Comparison of ENCODE assay signal across 9 mouse cellular contexts in the genomic region with DNA sequence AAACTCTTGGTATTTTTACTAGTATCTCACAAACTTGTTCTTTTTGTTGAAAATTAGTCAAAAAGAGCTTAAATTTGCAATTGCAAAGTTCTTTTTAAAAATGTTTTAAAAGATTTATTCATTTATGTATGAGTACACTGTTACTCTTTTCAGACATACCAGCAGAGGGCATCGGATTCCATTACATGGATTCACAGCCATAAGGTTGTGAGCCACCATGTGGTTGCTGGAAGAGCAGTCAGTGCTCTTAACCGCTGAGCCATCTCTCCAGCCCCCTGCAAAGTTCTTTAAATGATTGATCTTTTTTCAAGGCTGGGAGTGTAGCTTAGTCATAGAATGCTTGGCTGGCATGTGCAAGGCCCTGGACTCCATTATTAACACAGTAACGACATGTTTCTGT. TPM values are rescaled to one million over a fixed set of nuclear protein-coding genes. Genes with fewer than 3 reads are reported as not detected.
DNase-seq lines count a peak whose midpoint lies in the region; TF ChIP-seq lines count a peak whose summit lies in the region.
"Had no signal": no experiment of that assay in that cellular context is flagged by ENCODE, and none has a peak within 500 bp of the region (broad histone marks: within the 10 kb centered on the region; RNA-seq: fewer than 3 reads in every experiment).

No protein-coding gene starts in this region.

- no peak overlapping the region for H3K9ac ChIP-seq in MEL (ENCODE audit: control insufficient read depth, low read depth, low read length, poor library complexity, severe bottlenecking)

- H3K79me2 ChIP-seq in MEL (ENCODE audit: control insufficient read depth, insufficient read depth, low read length, poor library complexity), result peaks cover under 1% of the 10 kb centered on the region; the same call in 1 of the 2 replicates

- no peak overlapping the region for H3K4me3 ChIP-seq in layer of hippocampus, adult 2 months
- no peak overlapping the region for H3K4me3 ChIP-seq in MEL (ENCODE audit: control insufficient read depth in 1 of 2, insufficient read depth in 1 of 2, low read depth in 2 of 2, low read length in 2 of 2)
- H3K4me3 ChIP-seq: erythroblast, embryonic 14.5 days had no signal

- peaks cover 0 to 21% of the 10 kb centered on the region in 2 experiments; a peak in 2 of 4 replicates for H3K36me3 ChIP-seq in MEL (ENCODE audit: control insufficient read depth in 1 of 2, insufficient read depth in 2 of 2, low read length in 2 of 2)

- H3K27ac ChIP-seq in layer of hippocampus, adult 2 months, result no peak overlapping the region; the same call in 1 of the 2 replicates
- H3K27ac ChIP-seq in MEL (ENCODE audit: control insufficient read depth, low read depth, low read length), result no peak overlapping the region

- no peaks in the 10 kb centered on the region for H3K4me1 ChIP-seq in MEL (ENCODE audit: control insufficient read depth in 1 of 2, insufficient read depth in 2 of 2, low read length in 2 of 2)

- peak; percentile 64 for TF ChIP-seq RAD21 in MEL (IDR thresholded peaks at IDR 0.05; ENCODE audit: low read depth, low read length)

- TF ChIP-seq EP300 in MEL (IDR thresholded peaks at IDR 0.05; ENCODE audit: low read depth in 1 of 2, low read length in 2 of 2), result no peak

- TF ChIP-seq CTCF in layer of hippocampus, adult 2 months (conservative IDR thresholded peaks at IDR 0.05), result peak; percentile 90
- peak; percentile 46 to 88 (median 58) for TF ChIP-seq CTCF in MEL (IDR thresholded peaks at IDR 0.05 in 2 of 3, conservative IDR thresholded peaks at IDR 0.05 in 1 of 3; ENCODE audit: control insufficient read depth in 1 of 3, insufficient read depth in 1 of 3, low read depth in 2 of 3, low read length in 3 of 3, poor library complexity in 1 of 3, severe bottlenecking in 1 of 3)

- no peak for TF ChIP-seq POLR2A in MEL (IDR thresholded peaks at IDR 0.05; ENCODE audit: control insufficient read depth in 1 of 2, insufficient read depth in 1 of 2, low read depth in 1 of 2, low read length in 2 of 2, poor library complexity in 1 of 2)

- no peaks in the 10 kb centered on the region for H3K27me3 ChIP-seq in MEL (ENCODE audit: control insufficient read depth in 1 of 2, insufficient read depth in 2 of 2, low read length in 2 of 2)

- peak; percentile 58 to 59 for DNase-seq in layer of hippocampus, adult 2 months (ENCODE audit: low spot score in 2 of 2)
- no peak for DNase-seq in layer of hippocampus, postnatal 25 days (ENCODE audit: extremely low spot score in 1 of 2, low spot score in 1 of 2)
- DNase-seq in MEL (ENCODE audit: low read depth, low spot score), result peak; percentile 74
- peak; percentile 72 for DNase-seq in embryo, embryonic 10.5 days (ENCODE audit: low spot score)
- DNase-seq in kidney, postnatal 10 days, result peak; percentile 61
- DNase-seq in retina, embryonic 14.5 days (ENCODE audit: low spot score), result peak; percentile 75
- no peak for DNase-seq in frontal cortex, postnatal 14 days (ENCODE audit: low spot score in 2 of 2)
- DNase-seq in right cerebral cortex, postnatal 25 days, result no peak

- no peaks in the 10 kb centered on the region for H3K9me3 ChIP-seq in MEL (replicated peaks; ENCODE audit: insufficient read depth, low read length)

TF ChIP-seq in MEL, 35 proteins besides CTCF, POLR2A, EP300 and RAD21:
- TF ChIP-seq ELF1 (IDR thresholded peaks at IDR 0.05; ENCODE audit: low read depth, low read length) (no peak), BHLHE40 (IDR thresholded peaks at IDR 0.05; ENCODE audit: borderline replicate concordance, low read depth, low read length) (no peak), KAT2A (conservative IDR thresholded peaks at IDR 0.05; ENCODE audit: low read depth, low read length) (no peak), UBTF (IDR thresholded peaks at IDR 0.05; ENCODE audit: borderline replicate concordance, insufficient read depth, low read depth, low read length) (no peak), MYB (IDR thresholded peaks at IDR 0.05; ENCODE audit: low read depth, low read length) (no peak), ZKSCAN1 (IDR thresholded peaks at IDR 0.05; ENCODE audit: low read depth, low read length) (no peak), GATA1 (IDR thresholded peaks at IDR 0.05; ENCODE audit: low read depth, low read length) (no peak), CHD2 (IDR thresholded peaks at IDR 0.05; ENCODE audit: low read length) (no peak), MAZ (IDR thresholded peaks at IDR 0.05; ENCODE audit: low read depth, low read length) (no peak), CHD1 (IDR thresholded peaks at IDR 0.05; ENCODE audit: low read depth, low read length) (no peak), POLR2AphosphoS5 (IDR thresholded peaks at IDR 0.05; ENCODE audit: borderline replicate concordance, low read depth, low read length) (no peak), RCOR1 (IDR thresholded peaks at IDR 0.05; ENCODE audit: low read depth, low read length) (no peak), ZC3H11A (IDR thresholded peaks at IDR 0.05; ENCODE audit: low read depth, low read length) (peak; percentile 53), MAFK (IDR thresholded peaks at IDR 0.05; ENCODE audit: borderline replicate concordance, low read depth, low read length) (no peak), TAL1 (IDR thresholded peaks at IDR 0.05; ENCODE audit: low read length) (no peak), USF2 (IDR thresholded peaks at IDR 0.05; ENCODE audit: borderline replicate concordance in 1 of 2, insufficient read depth in 1 of 2, low read depth in 1 of 2, low read length in 2 of 2) (no peak), GABPA (IDR thresholded peaks at IDR 0.05; ENCODE audit: low read depth, low read length) (no peak), JUND (IDR thresholded peaks at IDR 0.05; ENCODE audit: low read depth, low read length) (no peak), E2F4 (IDR thresholded peaks at IDR 0.05; ENCODE audit: borderline replicate concordance, low read depth, low read length) (no peak), ETS1 (IDR thresholded peaks at IDR 0.05; ENCODE audit: low read depth, low read length) (no peak), TCF12 (IDR thresholded peaks at IDR 0.05; ENCODE audit: low read depth, low read length) (no peak), MXI1 (IDR thresholded peaks at IDR 0.05; ENCODE audit: low read depth, low read length) (0 out of 2 replicates have a peak, but pooled peaks have one; percentile 23), SMC3 (IDR thresholded peaks at IDR 0.05; ENCODE audit: low read depth, low read length) (peak; percentile 69), USF1 (IDR thresholded peaks at IDR 0.05; ENCODE audit: low read depth, low read length) (no peak), POLR2AphosphoS2 (IDR thresholded peaks at IDR 0.05; ENCODE audit: low read length) (no peak), HCFC1 (IDR thresholded peaks at IDR 0.05; ENCODE audit: low read depth, low read length) (0 out of 2 replicates have a peak, but pooled peaks have one; percentile 26), NRF1 (IDR thresholded peaks at IDR 0.05; ENCODE audit: insufficient read depth, low read depth, low read length, poor library complexity, severe bottlenecking) (no peak), NELFE (IDR thresholded peaks at IDR 0.05; ENCODE audit: low read depth, low read length) (no peak), TBP (IDR thresholded peaks at IDR 0.05; ENCODE audit: low read depth, low read length) (no peak), MEF2A (IDR thresholded peaks at IDR 0.05; ENCODE audit: extremely low read depth, insufficient replicate concordance, low read depth, low read length, poor library complexity, severe bottlenecking) (no peak), SIN3A (IDR thresholded peaks at IDR 0.05; ENCODE audit: low read length) (no peak; the same call in 1 of the 2 replicates), MAX (IDR thresholded peaks at IDR 0.05; ENCODE audit: low read length) (peak; percentile 30; the same call in 1 of the 2 replicates), MYC (IDR thresholded peaks at IDR 0.05; ENCODE audit: low read depth, low read length) (peak; percentile 82), ZMIZ1 (IDR thresholded peaks at IDR 0.05; ENCODE audit: low read depth, low read length) (no peak), ZNF384 (IDR thresholded peaks at IDR 0.05; ENCODE audit: low read depth, low read length) (no peak)

RNA-seq across cellular contexts. Expression of gene Mcts2, which starts 8.5 kb away (rescaled TPM):
- total RNA-seq in layer of hippocampus, adult 2 months (2021), result 10 to 100 TPM; 18.8 to 20.8 TPM
- 10 to 100 TPM; 21.2 to 22.8 TPM for total RNA-seq in layer of hippocampus, postnatal 25 days (2021)
- total RNA-seq in MEL (2012; rRNA removed), result 1.6 and 2.7 TPM in 2 replicates
- polyA plus RNA-seq in MEL (2012; ENCODE audit: insufficient read depth in 1 of 2, insufficient read length in 2 of 2, low read depth in 1 of 2, low replicate concordance in 2 of 2, missing spikeins in 1 of 2), result 1 to 10 TPM in 1 of 2 experiments, not detected in 1; 3.0 TPM

RNA-seq across cellular contexts. Expression of gene H13, which starts 9.0 kb away (rescaled TPM):
- 10 to 100 TPM; 71.5 to 73.3 TPM for total RNA-seq in layer of hippocampus, adult 2 months (2021)
- total RNA-seq in layer of hippocampus, postnatal 25 days (2021), result 10 to 100 TPM; 78.4 to 81.8 TPM
- 73.8 and 82.7 TPM in 2 replicates for total RNA-seq in MEL (2012; rRNA removed)
- polyA plus RNA-seq in MEL (2012; ENCODE audit: insufficient read depth in 1 of 2, insufficient read length in 2 of 2, low read depth in 1 of 2, low replicate concordance in 2 of 2, missing spikeins in 1 of 2), result 100 to 1,000 TPM; 139 to 421 TPM

RNA-seq across cellular contexts. Expression of gene Rem1, which starts 51.6 kb away (rescaled TPM):
- 1 to 10 TPM in 1 of 2 experiments, under 1 TPM in 1; 0.42 to 2.0 TPM for total RNA-seq in layer of hippocampus, adult 2 months (2021)
- total RNA-seq in layer of hippocampus, postnatal 25 days (2021), result 1 to 10 TPM in 1 of 2 experiments, under 1 TPM in 1; 0.98 to 1.5 TPM
- not detected in 2 replicates for total RNA-seq in MEL (2012; rRNA removed)
- not detected for polyA plus RNA-seq in MEL (2012; ENCODE audit: insufficient read depth in 1 of 2, insufficient read length in 2 of 2, low read depth in 1 of 2, low replicate concordance in 2 of 2, missing spikeins in 1 of 2)
- polyA plus RNA-seq: erythroblast, embryonic 14.5 days had no signal

RNA-seq across cellular contexts. Expression of gene Defb25, which starts 55.4 kb away (rescaled TPM):
- not detected for total RNA-seq in layer of hippocampus, adult 2 months (2021)
- not detected for total RNA-seq in layer of hippocampus, postnatal 25 days (2021)
- total RNA-seq in MEL (2012; rRNA removed), result not detected in 2 replicates
- polyA plus RNA-seq in MEL (2012; ENCODE audit: insufficient read depth in 1 of 2, insufficient read length in 2 of 2, low read depth in 1 of 2, low replicate concordance in 2 of 2, missing spikeins in 1 of 2), result not detected
- polyA plus RNA-seq: erythroblast, embryonic 14.5 days had no signal

RNA-seq across cellular contexts. Expression of gene Id1, which starts 57.7 kb away (rescaled TPM):
- total RNA-seq in layer of hippocampus, adult 2 months (2021), result 10 to 100 TPM; 23.5 to 25.4 TPM
- 10 to 100 TPM; 19.6 to 22.4 TPM for total RNA-seq in layer of hippocampus, postnatal 25 days (2021)
- 59.8 and 102 TPM in 2 replicates for total RNA-seq in MEL (2012; rRNA removed)
- 100 to 1,000 TPM in 1 of 2 experiments, not detected in 1; 486 TPM for polyA plus RNA-seq in MEL (2012; ENCODE audit: insufficient read depth in 1 of 2, insufficient read length in 2 of 2, low read depth in 1 of 2, low replicate concordance in 2 of 2, missing spikeins in 1 of 2)

Comparison
In these comparisons a context has a peak if more than half of its experiments do, and no peak if none do; other contexts are left out.
1. DNase-seq: peak in layer of hippocampus, adult 2 months (2 of 2), MEL (single experiment), embryo, embryonic 10.5 days (single experiment), kidney, postnatal 10 days (single experiment) and retina, embryonic 14.5 days (single experiment); none in layer of hippocampus, postnatal 25 days (0 of 2), frontal cortex, postnatal 14 days (0 of 2) and right cerebral cortex, postnatal 25 days (single experiment).